Mouse (Mus musculus) intestine, postnatal 0 days (tissue): Measurements from ENCODE around the gene Zfp661. TPM values are rescaled to one million over a fixed set of nuclear protein-coding genes. Genes with fewer than 3 reads are reported as not detected.

Source experiments
- ATAC-seq: fragments of 200-750 bp; cut with Nextera tagmentation; 2 replicates; pipeline ENCODE4 v1.8.0; 2017; ENCODE audit warnings: mild to moderate bottlenecking, moderate TSS enrichment, moderate library complexity
- H3K27ac ChIP-seq: fragments of 300-500 bp; sonication (generic); 2 replicates; pipeline ENCODE4 v1.5.1; 2014; ENCODE audit warnings: mild to moderate bottlenecking, low read depth, low read length, moderate library complexity
- H3K27me3 ChIP-seq: fragments of 300-500 bp; sonication (generic); replicated peaks from 2 replicates; pipeline ENCODE4 v1.6.1; 2014; ENCODE audit warnings: low read length, mixed read lengths; ENCODE audit not compliant: control insufficient read depth, insufficient read depth
- H3K36me3 ChIP-seq: fragments of 300-500 bp; sonication (generic); 2 replicates; pipeline ENCODE4 v1.6.1; 2014; ENCODE audit warnings: mild to moderate bottlenecking, moderate library complexity; ENCODE audit not compliant: control insufficient read depth, insufficient read depth
- H3K4me1 ChIP-seq: fragments of 300-500 bp; sonication (generic); replicated peaks from 2 replicates; pipeline ENCODE4 v1.6.1; 2014; ENCODE audit warnings: antibody characterized with exemption, low read length, mixed read lengths; ENCODE audit not compliant: control insufficient read depth, insufficient read depth
- H3K4me2 ChIP-seq: fragments of 300-500 bp; sonication (generic); replicated peaks from 2 replicates; pipeline ENCODE4 v1.6.1; 2014; ENCODE audit warnings: low read depth, mild to moderate bottlenecking, moderate library complexity
- H3K4me3 ChIP-seq: fragments of 300-500 bp; sonication (generic); 2 replicates; pipeline ENCODE4 v1.5.1; 2014; ENCODE audit warnings: low read depth, low read length
- H3K9ac ChIP-seq: fragments of 300-500 bp; sonication (generic); 2 replicates; pipeline ENCODE4 v1.6.1; 2014; ENCODE audit warnings: mild to moderate bottlenecking, low read depth, low read length
- H3K9me3 ChIP-seq: fragments of 300-500 bp; sonication (generic); 2 replicates; pipeline ENCODE4 v1.6.1; 2016; ENCODE audit warnings: mixed run types; ENCODE audit not compliant: control insufficient read depth
- CTCF ChIP-seq: sonication (generic); IDR thresholded peaks from 2 replicates; pipeline ENCODE4 v1.5.1; 2016; ENCODE audit warnings: low read depth, mild to moderate bottlenecking, control low read depth, antibody characterized with exemption, moderate library complexity
- WGBS: fragments of 180-500 bp; shearing (Covaris S2); extraction: QIAGEN DNeasy Blood & Tissue Kit; methylation state at CpG from one replicate; pipeline ENCODE4 v1.1.7; 2014; 5-methylcytosine and 5-hydroxymethylcytosine counted together
- polyA plus RNA-seq: library from polyadenylated mRNA; unstranded; fragments of >200 nt; fragmentation: Nextera tagmentation; extraction: Ambion mirVana; gene quantifications from 2 replicates; pipeline ENCODE4 v1.2.1, GENCODE M21; 2015

The Zfp661 gene
- polyA plus RNA-seq: 0.99 and 1.1 TPM in 2 replicates

- H3K4me2 ChIP-seq: peak within 1 kb of the TSS; percentile 77
- peak within 1 kb of the TSS; percentile 87 for H3K9ac ChIP-seq
- no peak; the same call in 1 of the 2 replicates for TF ChIP-seq CTCF
- no peaks in the 10 kb centered on the region for H3K27me3 ChIP-seq
- no peaks in the 10 kb centered on the region for H3K36me3 ChIP-seq
- peak within 1 kb of the TSS; percentile 99 for H3K4me3 ChIP-seq
- H3K27ac ChIP-seq: peak within 1 kb of the TSS; percentile 94
- peaks cover 8% of the 10 kb centered on the region; the same call in 1 of the 2 replicates for H3K4me1 ChIP-seq
- ATAC-seq: peak; percentile 72
- no peaks in the 10 kb centered on the region for H3K9me3 ChIP-seq
- 3% methylated on average over 39 of the region's 39 CpGs for WGBS
These were observed at the start of gene Zfp661, which contains the start of gene Mrps5 for GRCm38 (mm10) chr2:127586694-127587513. TSS of gene Zfp661 (minus strand) at chr2:127587094. TSS of gene Mrps5 (plus strand) at chr2:127587222.

- Histone ChIP-seq H3K4me2 (no peak overlapping the region), H3K9ac (no peak overlapping the region), H3K9me3 (no peaks in the 10 kb centered on the region), H3K36me3 (no peaks in the 10 kb centered on the region), H3K4me3 (no peak overlapping the region), H3K4me1 (no peaks in the 10 kb centered on the region), H3K27me3 (no peaks in the 10 kb centered on the region), H3K27ac (no peak overlapping the region)
- WGBS: 55% methylated on average over 6 of the region's 6 CpGs
- no peak for ATAC-seq
- no peak for TF ChIP-seq CTCF
These were observed 48.7 kb upstream of the Zfp661 start for GRCm38 (mm10) chr2:127635581-127635980.

- H3K27me3 ChIP-seq: no peaks in the 10 kb centered on the region
- no peak overlapping the region for H3K4me2 ChIP-seq
- no peaks in the 10 kb centered on the region for H3K4me1 ChIP-seq
- no peak overlapping the region for H3K4me3 ChIP-seq
- TF ChIP-seq CTCF: no peak
- H3K36me3 ChIP-seq: no peaks in the 10 kb centered on the region
- no peak overlapping the region for H3K27ac ChIP-seq
- WGBS: 61% methylated on average over 2 of the region's 2 CpGs
- no peak overlapping the region for H3K9ac ChIP-seq
- no peaks in the 10 kb centered on the region for H3K9me3 ChIP-seq
- no peak for ATAC-seq
These were observed 45.7 kb upstream of the Zfp661 start for GRCm38 (mm10) chr2:127632601-127633000.

DNA sequence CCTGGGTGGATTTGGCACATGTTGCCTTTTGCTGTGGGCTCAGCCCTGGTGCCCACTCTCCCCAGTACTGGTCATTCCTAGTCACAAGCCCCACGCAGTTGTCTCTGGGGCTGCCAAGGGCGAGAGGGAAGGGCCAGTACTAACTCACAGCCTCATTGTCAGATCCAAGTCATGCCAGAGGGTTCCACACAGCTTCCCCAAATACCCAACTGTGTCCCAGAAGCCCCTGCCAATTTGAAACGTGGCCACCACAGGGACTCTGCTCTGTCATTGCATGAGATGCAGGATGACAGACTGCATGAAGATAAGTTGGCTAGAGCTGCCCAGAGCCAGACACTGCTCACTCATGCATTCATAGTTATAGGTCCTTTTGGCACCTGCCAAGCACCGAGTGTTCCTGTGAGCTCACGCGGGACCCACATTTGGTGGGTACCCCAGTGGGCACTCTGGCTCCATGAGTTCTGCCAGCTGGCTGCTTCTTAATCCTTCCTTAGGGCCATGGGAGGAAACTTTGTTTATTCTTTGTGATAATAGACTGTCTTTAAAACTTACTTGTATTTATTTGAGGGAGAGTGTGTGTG lies 41.2 kb upstream of the Zfp661 start:
- Histone ChIP-seq H3K4me1 (no peaks in the 10 kb centered on the region), H3K4me3 (no peak overlapping the region), H3K36me3 (no peaks in the 10 kb centered on the region), H3K4me2 (no peak overlapping the region), H3K27ac (no peak overlapping the region), H3K9ac (no peak overlapping the region), H3K27me3 (no peaks in the 10 kb centered on the region), H3K9me3 (no peaks in the 10 kb centered on the region)
- 77% methylated on average over 6 of the region's 6 CpGs for WGBS
- ATAC-seq: no peak
- no peak for TF ChIP-seq CTCF

DNA sequence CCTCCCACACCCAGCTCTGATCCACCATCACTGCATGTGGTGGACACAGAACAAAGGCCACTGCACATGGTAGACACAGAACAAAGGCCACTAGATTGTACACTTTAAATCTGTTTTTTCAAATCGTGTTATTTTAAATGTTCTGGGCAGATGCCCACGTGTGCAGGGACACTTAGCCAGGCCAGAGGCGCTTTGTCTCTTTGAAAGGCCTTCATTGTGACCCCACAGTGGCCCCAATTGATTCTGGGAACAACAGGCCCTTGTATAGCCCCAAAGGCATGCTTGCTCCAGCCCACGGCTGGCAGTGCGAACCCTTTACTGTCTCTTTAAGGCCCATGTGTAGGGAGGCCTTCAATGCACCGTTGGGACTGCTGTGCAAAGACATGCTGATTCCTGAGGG lies 40.5 kb upstream of the Zfp661 start:
- Histone ChIP-seq H3K9me3 (no peaks in the 10 kb centered on the region), H3K27me3 (no peaks in the 10 kb centered on the region), H3K27ac (no peak overlapping the region), H3K4me2 (no peak overlapping the region), H3K9ac (no peak overlapping the region), H3K4me1 (no peaks in the 10 kb centered on the region), H3K36me3 (no peaks in the 10 kb centered on the region), H3K4me3 (no peak overlapping the region)
- WGBS: 75% methylated on average over 6 of the region's 6 CpGs
- no peak for TF ChIP-seq CTCF
- no peak for ATAC-seq

DNA sequence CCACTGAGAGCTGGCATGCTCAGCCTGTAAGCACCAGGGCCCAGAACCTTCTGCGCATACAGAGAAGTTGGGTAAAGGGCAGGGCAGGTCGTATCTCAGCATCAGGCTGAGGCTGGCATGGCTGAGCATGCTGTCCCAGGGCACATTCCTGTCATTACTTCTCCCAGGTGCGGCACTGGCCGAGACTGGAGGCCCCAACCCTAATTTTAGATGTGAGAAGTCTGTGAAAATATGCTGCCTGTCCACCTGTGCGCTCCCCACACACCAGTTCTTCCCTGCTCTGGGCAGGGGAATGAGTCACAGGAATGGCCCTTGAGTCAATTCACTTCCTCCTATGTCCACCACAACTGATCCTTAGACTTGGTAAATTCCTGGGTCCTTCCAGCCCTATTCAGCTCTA lies 38.8 kb upstream of the Zfp661 start:
- no peak for ATAC-seq
- H3K27ac ChIP-seq: no peak overlapping the region
- no peaks in the 10 kb centered on the region for H3K9me3 ChIP-seq
- no peak overlapping the region for H3K9ac ChIP-seq
- H3K4me3 ChIP-seq: no peak overlapping the region
- WGBS: 60% methylated on average over 5 of the region's 5 CpGs
- H3K4me2 ChIP-seq: no peak overlapping the region
- H3K36me3 ChIP-seq: no peaks in the 10 kb centered on the region
- H3K27me3 ChIP-seq: no peaks in the 10 kb centered on the region
- TF ChIP-seq CTCF: no peak
- no peaks in the 10 kb centered on the region for H3K4me1 ChIP-seq
